Comparison of ENCODE assay signal across 10 mouse cellular contexts in genomic region chr9:90700236-90701179, GRCm38 (mm10).
DNase-seq lines count a peak whose midpoint lies in the region; ATAC-seq and TF ChIP-seq lines count a peak whose summit lies in the region.
"Had no signal": no experiment of that assay in that cellular context is flagged by ENCODE, and none has a peak within 500 bp of the region (broad histone marks: within the 10 kb centered on the region; RNA-seq: fewer than 3 reads in every experiment).

No protein-coding gene starts in this region.

- H3K36me3 ChIP-seq in kidney, adult 2 months (ENCODE audit: control insufficient read depth, insufficient read depth, low read length) = no peaks in the 10 kb centered on the region
- H3K36me3 ChIP-seq: heart, embryonic 13.5 days had no signal

- intact Hi-C loops in gastrocnemius, postnatal 36 days (cut with DNase I) = no loop called here

- H3K27me3 ChIP-seq in kidney, adult 2 months (replicated peaks; ENCODE audit: control insufficient read depth, insufficient read depth, low read length) = no peaks in the 10 kb centered on the region
- H3K27me3 ChIP-seq: heart, embryonic 13.5 days; megakaryocyte, embryonic 14.5 days had no signal

- H3K27ac ChIP-seq in kidney, adult 2 months (ENCODE audit: insufficient read depth, low read depth, low read length) = no peak overlapping the region
- H3K27ac ChIP-seq: heart, embryonic 13.5 days had no signal

- no peak for TF ChIP-seq POLR2A in kidney, adult 2 months (IDR thresholded peaks at IDR 0.05; ENCODE audit: low read depth, low read length)

- no peak overlapping the region for H3K4me3 ChIP-seq in kidney, adult 2 months (ENCODE audit: insufficient read depth, low read depth, low read length)
- H3K4me3 ChIP-seq: heart, embryonic 13.5 days; megakaryocyte, embryonic 14.5 days had no signal

- DNase-seq in kidney, adult 2 months = no peak
- no peak for DNase-seq in kidney, postnatal 4 days
- DNase-seq in ES-CJ7 (ENCODE audit: low read depth, low spot score) = peak; percentile 44
- DNase-seq in embryo, embryonic 10 days (ENCODE audit: low spot score) = peak; percentile 44
- no peak for DNase-seq in gastrocnemius, postnatal 36 days
- no peak for DNase-seq in lung, postnatal 36 days

- 51% methylated on average over 7 of the region's 7 CpGs for WGBS in kidney, adult 2 months

- H3K4me1 ChIP-seq in kidney, adult 2 months (ENCODE audit: control insufficient read depth, insufficient read depth, low read length) = no peaks in the 10 kb centered on the region
- H3K4me1 ChIP-seq: megakaryocyte, embryonic 14.5 days had no signal

- peak; percentile 37; the same call in 1 of the 2 replicates for ATAC-seq in megakaryocyte progenitor cell, adult 5-6 weeks (replicated peaks; ENCODE audit: poor library complexity)
- no peak for ATAC-seq in activated CD4-positive, CD25-positive, alpha-beta regulatory T cell, adult 4 months

- TF ChIP-seq CTCF in kidney, adult 2 months (conservative IDR thresholded peaks at IDR 0.05; ENCODE audit: insufficient read depth, insufficient read length, low read depth, low read length) = 0 out of 2 replicates have a peak, but pooled peaks have one; percentile 9

Comparison
In these comparisons a context has a peak if more than half of its experiments do, and no peak if none do; other contexts are left out.
1. DNase-seq: peak in ES-CJ7 (single experiment) and embryo, embryonic 10 days (single experiment); none in kidney, adult 2 months (single experiment), kidney, postnatal 4 days (0 of 2), gastrocnemius, postnatal 36 days (0 of 2) and lung, postnatal 36 days (single experiment).